In genomic region chr4:123718434-123718780, GRCm38 (mm10) we compare ENCODE assay signal across 8 mouse cellular contexts. TPM values are rescaled to one million over a fixed set of nuclear protein-coding genes. Genes with fewer than 3 reads are reported as not detected.
DNase-seq lines count a peak whose midpoint lies in the region; ATAC-seq and TF ChIP-seq lines count a peak whose summit lies in the region.

No protein-coding gene starts in this region.

- H3K36me3 ChIP-seq in liver, adult 2 months (ENCODE audit: control insufficient read depth, insufficient read depth, low read length) = peaks cover 11% of the 10 kb centered on the region
- H3K36me3 ChIP-seq in embryonic facial prominence, embryonic 12.5 days = peaks cover 18% of the 10 kb centered on the region
- H3K36me3 ChIP-seq in myocyte (ENCODE audit: control insufficient read depth, insufficient read depth) = peaks cover 13% of the 10 kb centered on the region

- H3K4me1 ChIP-seq in liver, adult 2 months (ENCODE audit: control insufficient read depth, insufficient read depth, low read length) = peaks cover 8% of the 10 kb centered on the region
- H3K4me1 ChIP-seq in embryonic facial prominence, embryonic 12.5 days = peaks cover 6% of the 10 kb centered on the region; the same call in 1 of the 2 replicates

- peak overlapping the region; percentile 48 for H3ac ChIP-seq in myocyte (ENCODE audit: control insufficient read depth, insufficient read length)

- peak overlapping the region; percentile 76 for H3K27ac ChIP-seq in liver, adult 2 months (replicated peaks; ENCODE audit: insufficient read depth, low read depth, low read length)
- H3K27ac ChIP-seq in embryonic facial prominence, embryonic 12.5 days = no peak overlapping the region

- ATAC-seq in embryonic facial prominence, embryonic 12.5 days (ENCODE audit: insufficient number of reproducible peaks, insufficient read depth, low FRiP score, low TSS enrichment) = no peak
- ATAC-seq in inflammation-experienced regulatory T-cells, adult 6 months = peak; percentile 1
- no peak for ATAC-seq in granulocyte monocyte progenitor cell, adult 5-6 weeks (replicated peaks; ENCODE audit: poor library complexity, severe bottlenecking)

- H3K4me3 ChIP-seq in liver, adult 2 months (ENCODE audit: insufficient read depth, low read depth, low read length) = peak overlapping the region; percentile 84
- peak overlapping the region; percentile 90 for H3K4me3 ChIP-seq in embryonic facial prominence, embryonic 12.5 days
- peak overlapping the region; percentile 93 for H3K4me3 ChIP-seq in myocyte

- TF ChIP-seq CTCF in liver, adult 2 months (IDR thresholded peaks at IDR 0.05; ENCODE audit: low read depth, low read length) = no peak

- WGBS in liver, adult 2 months = 16% methylated on average over 7 of the region's 7 CpGs
- WGBS in embryonic facial prominence, embryonic 12.5 days = 27% methylated on average over 7 of the region's 7 CpGs

- no peaks in the 10 kb centered on the region for H3K27me3 ChIP-seq in liver, adult 2 months (ENCODE audit: control insufficient read depth, insufficient read depth, low read length)
- no peaks in the 10 kb centered on the region for H3K27me3 ChIP-seq in embryonic facial prominence, embryonic 12.5 days
- no peaks in the 10 kb centered on the region for H3K27me3 ChIP-seq in myocyte (ENCODE audit: control insufficient read depth, insufficient read depth, insufficient read length)

- TF ChIP-seq POLR2A in liver, adult 2 months (IDR thresholded peaks at IDR 0.05; ENCODE audit: extremely low read depth, insufficient read depth, low read length) = no peak
- TF ChIP-seq POLR2A in myocyte (IDR thresholded peaks at IDR 0.05; ENCODE audit: insufficient read length, low read depth) = no peak

- H3K4me2 ChIP-seq in embryonic facial prominence, embryonic 12.5 days (replicated peaks) = peak overlapping the region; percentile 54
- peak overlapping the region; percentile 75 for H3K4me2 ChIP-seq in myocyte (ENCODE audit: low read depth)

- no peaks in the 10 kb centered on the region for H3K9me3 ChIP-seq in embryonic facial prominence, embryonic 12.5 days

- H3K9ac ChIP-seq in liver, adult 2 months (ENCODE audit: low read depth, low read length) = peak overlapping the region; percentile 78
- peak overlapping the region; percentile 92 for H3K9ac ChIP-seq in embryonic facial prominence, embryonic 12.5 days

- DNase-seq in liver, adult 2 months (ENCODE audit: extremely low read depth, low read depth, low spot score) = no peak
- DNase-seq in liver = no peak
- DNase-seq in left cerebral cortex, adult 11 months (ENCODE audit: low spot score) = no peak
- DNase-seq in right cerebral cortex, postnatal 10 days (ENCODE audit: low spot score in 2 of 2) = no peak

- H3K79me2 ChIP-seq in liver, adult 2 months (ENCODE audit: control insufficient read depth, insufficient read depth, low read length) = peaks cover 7% of the 10 kb centered on the region; the same call in 1 of the 2 replicates
- H3K79me2 ChIP-seq in myocyte (ENCODE audit: control insufficient read depth, insufficient read depth) = peaks cover 19% of the 10 kb centered on the region

TF ChIP-seq in myocyte, 11 proteins besides CTCF, POLR2A, EP300 and RAD21:
- TF ChIP-seq TCF12 (IDR thresholded peaks at IDR 0.05; ENCODE audit: insufficient read depth, poor library complexity, severe bottlenecking) = no peak
- no peak for TF ChIP-seq POLR2AphosphoS2 (IDR thresholded peaks at IDR 0.05; ENCODE audit: insufficient read length, low read depth)
- TF ChIP-seq REST (IDR thresholded peaks at IDR 0.05; ENCODE audit: insufficient read depth, insufficient read length) = no peak
- TF ChIP-seq SRF (IDR thresholded peaks at IDR 0.05; ENCODE audit: control insufficient read depth, insufficient read length, low read depth) = no peak
- TF ChIP-seq MYOG (IDR thresholded peaks at IDR 0.05; ENCODE audit: control insufficient read depth in 1 of 3, insufficient read depth in 1 of 3, insufficient read length in 2 of 3, low read depth in 2 of 3) = no peak
- TF ChIP-seq MAX (IDR thresholded peaks at IDR 0.05; ENCODE audit: low read depth) = no peak
- no peak for TF ChIP-seq USF1 (IDR thresholded peaks at IDR 0.05; ENCODE audit: low read depth)
- TF ChIP-seq MYOD1 (IDR thresholded peaks at IDR 0.05; ENCODE audit: control insufficient read depth in 1 of 3, insufficient read length in 2 of 3, low read depth in 2 of 3) = no peak
- no peak for TF ChIP-seq E2F4 (IDR thresholded peaks at IDR 0.05; ENCODE audit: insufficient read depth)
- TF ChIP-seq CEBPB (IDR thresholded peaks at IDR 0.05; ENCODE audit: insufficient read depth, poor library complexity, severe bottlenecking) = no peak
- no peak for TF ChIP-seq TCF3 (IDR thresholded peaks at IDR 0.05; ENCODE audit: insufficient read length, low read depth)

RNA-seq across cellular contexts. Expression of gene Ndufs5, which starts 0.4 kb away (rescaled TPM):
- total RNA-seq in liver, adult 2 months (2014; rRNA removed) = 135 and 170 TPM in 2 replicates
- 41.1 and 84.0 TPM in 2 replicates for polyA plus RNA-seq in liver, adult 2 months (2012; rRNA removed)
- 324 and 329 TPM in 2 replicates for polyA plus RNA-seq in embryonic facial prominence, embryonic 12.5 days (2016; fragmentation: Nextera tagmentation; extraction: Ambion mirVana)
- 100 to 1,000 TPM; 125 to 184 (median 133) TPM for polyA plus RNA-seq in inflammation-experienced regulatory T-cells, adult 6 months (2017; shearing (Covaris generic))
- polyA plus RNA-seq in myocyte (2012; fragmentation: generic; extraction: Trizol) = 484 TPM
- 173 and 190 TPM in 2 replicates for total RNA-seq in granulocyte monocyte progenitor cell, adult 5-6 weeks (2014; fragmentation: Nextera tagmentation)
- total RNA-seq in granulocyte monocyte progenitor cell, adult 5-6 weeks (2017) = 168 and 215 TPM in 2 replicates

RNA-seq across cellular contexts. Expression of gene Akirin1, which starts 31.7 kb away (rescaled TPM):
- 12.2 and 14.4 TPM in 2 replicates for total RNA-seq in liver, adult 2 months (2014; rRNA removed)
- 13.0 TPM in 2 replicates for polyA plus RNA-seq in liver, adult 2 months (2012; rRNA removed)
- 67.5 and 70.0 TPM in 2 replicates for polyA plus RNA-seq in embryonic facial prominence, embryonic 12.5 days (2016; fragmentation: Nextera tagmentation; extraction: Ambion mirVana)
- 10 to 100 TPM; 10.8 to 20.6 (median 12.6) TPM for polyA plus RNA-seq in inflammation-experienced regulatory T-cells, adult 6 months (2017; shearing (Covaris generic))
- polyA plus RNA-seq in myocyte (2012; fragmentation: generic; extraction: Trizol) = 30.0 TPM
- total RNA-seq in granulocyte monocyte progenitor cell, adult 5-6 weeks (2014; fragmentation: Nextera tagmentation) = 30.1 and 45.7 TPM in 2 replicates
- total RNA-seq in granulocyte monocyte progenitor cell, adult 5-6 weeks (2017) = 23.3 and 35.2 TPM in 2 replicates

RNA-seq across cellular contexts. Expression of gene Macf1, which starts 34.2 kb away (rescaled TPM):
- 66.4 and 70.7 TPM in 2 replicates for total RNA-seq in liver, adult 2 months (2014; rRNA removed)
- polyA plus RNA-seq in liver, adult 2 months (2012; rRNA removed) = 14.0 and 16.6 TPM in 2 replicates
- polyA plus RNA-seq in embryonic facial prominence, embryonic 12.5 days (2016; fragmentation: Nextera tagmentation; extraction: Ambion mirVana) = 56.5 and 57.3 TPM in 2 replicates
- polyA plus RNA-seq in inflammation-experienced regulatory T-cells, adult 6 months (2017; shearing (Covaris generic)) = 100 to 1,000 TPM in 2 of 3 experiments, 10 to 100 TPM in 1; 87.3 to 165 (median 153) TPM
- polyA plus RNA-seq in myocyte (2012; fragmentation: generic; extraction: Trizol) = 88.5 TPM
- total RNA-seq in granulocyte monocyte progenitor cell, adult 5-6 weeks (2014; fragmentation: Nextera tagmentation) = 127 and 129 TPM in 2 replicates
- total RNA-seq in granulocyte monocyte progenitor cell, adult 5-6 weeks (2017) = 162 and 174 TPM in 2 replicates
